Mouse (Mus musculus) layer of hippocampus, postnatal 25 days (tissue): ENCODE results near the gene Pdcd1. TPM values are rescaled to one million over a fixed set of nuclear protein-coding genes. Genes with fewer than 3 reads are reported as not detected.
"Not testable (repeated sequence)": the region's sequence is repeated elsewhere in the genome, so short reads cannot be mapped to it uniquely, and the experiment has no call there.

Source experiments
- DNase-seq, 2 experiments: peaks; one replicate each; pipeline ENCODE4 v3.0.0; 2022; ENCODE audit warnings: mixed read lengths in 2 of 2, low spot score in 1 of 2; ENCODE audit errors: extremely low spot score in 1 of 2
- total RNA-seq, 2 experiments: library from RNA; stranded (reverse); gene quantifications; 2 replicates each; pipeline ENCODE4 v1.2.3; 2021

Gene Pdcd1
- under 1 TPM; 0.17 to 0.31 TPM for total RNA-seq

DNA sequence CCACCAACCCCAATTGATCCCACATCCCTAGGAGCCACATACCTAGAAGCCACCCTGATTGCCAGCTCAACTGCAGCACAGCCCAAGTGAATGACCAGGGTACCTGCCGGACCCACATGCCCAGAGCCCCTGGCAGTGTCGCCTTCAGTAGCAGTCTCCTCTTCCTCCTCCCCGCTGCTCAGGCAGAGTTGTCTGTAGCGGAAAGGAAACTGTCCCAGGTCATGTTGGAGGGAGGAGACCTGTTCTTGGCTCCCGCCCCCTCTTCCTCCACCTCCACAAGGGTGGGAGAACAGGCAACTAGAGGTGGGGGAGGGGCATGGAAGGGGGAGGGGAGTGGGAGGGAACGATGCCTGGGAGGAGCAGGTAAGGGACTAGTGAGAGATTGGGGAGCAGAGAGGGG lies at the start of gene Pdcd1:
Pdcd1 (minus strand) TSS at position 181 of the 400 bp plus-strand sequence.
- DNase-seq, result no peak

DNA sequence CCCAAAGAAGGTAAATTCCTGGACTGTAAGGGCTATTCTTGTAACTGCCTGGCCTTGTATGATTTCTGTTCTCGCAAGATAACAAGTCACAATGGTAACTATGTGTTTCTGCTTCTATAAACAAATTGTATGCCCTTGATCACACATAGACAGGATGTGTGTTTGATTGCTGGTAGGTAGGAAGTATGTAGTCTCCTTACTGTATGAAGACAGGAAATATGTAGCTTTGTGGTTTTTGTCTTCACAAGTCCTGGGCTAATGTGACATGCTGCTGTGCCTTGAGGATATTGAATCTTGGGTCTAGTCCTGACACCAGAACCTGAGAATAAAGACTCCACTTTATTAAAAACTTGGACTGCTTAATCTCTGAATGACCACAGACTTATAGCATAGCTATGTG lies 39.4 kb upstream of the Pdcd1 start:
- no peak for DNase-seq

DNA sequence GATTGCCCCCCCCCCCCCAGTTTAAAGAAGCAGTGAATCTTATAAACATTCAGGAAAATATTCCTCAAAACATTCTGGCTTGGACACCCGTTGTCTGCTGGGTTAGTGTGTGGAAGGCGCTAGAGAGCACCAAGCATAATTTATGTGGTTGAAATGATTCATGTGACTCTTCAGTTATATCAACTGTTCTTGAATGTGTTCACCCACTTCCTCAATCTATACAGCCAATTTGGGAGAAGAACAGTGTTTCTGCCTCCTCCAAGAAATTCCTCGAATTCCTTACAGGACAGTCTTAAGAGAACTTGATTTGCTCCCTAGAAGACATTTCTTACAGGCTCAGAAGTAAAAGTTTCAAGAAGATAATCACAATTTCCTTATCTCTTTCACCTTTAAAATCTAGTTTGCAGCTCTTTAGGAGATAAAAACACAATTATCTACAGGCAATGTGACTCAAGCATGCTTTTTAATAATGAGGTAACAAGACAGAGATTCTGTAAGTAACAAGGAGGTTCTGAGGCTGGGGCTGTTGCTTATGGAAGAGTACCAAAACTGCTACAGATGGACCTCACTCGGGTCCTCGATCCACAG lies 34.1 kb upstream of the Pdcd1 start:
- DNase-seq, result no peak

DNA sequence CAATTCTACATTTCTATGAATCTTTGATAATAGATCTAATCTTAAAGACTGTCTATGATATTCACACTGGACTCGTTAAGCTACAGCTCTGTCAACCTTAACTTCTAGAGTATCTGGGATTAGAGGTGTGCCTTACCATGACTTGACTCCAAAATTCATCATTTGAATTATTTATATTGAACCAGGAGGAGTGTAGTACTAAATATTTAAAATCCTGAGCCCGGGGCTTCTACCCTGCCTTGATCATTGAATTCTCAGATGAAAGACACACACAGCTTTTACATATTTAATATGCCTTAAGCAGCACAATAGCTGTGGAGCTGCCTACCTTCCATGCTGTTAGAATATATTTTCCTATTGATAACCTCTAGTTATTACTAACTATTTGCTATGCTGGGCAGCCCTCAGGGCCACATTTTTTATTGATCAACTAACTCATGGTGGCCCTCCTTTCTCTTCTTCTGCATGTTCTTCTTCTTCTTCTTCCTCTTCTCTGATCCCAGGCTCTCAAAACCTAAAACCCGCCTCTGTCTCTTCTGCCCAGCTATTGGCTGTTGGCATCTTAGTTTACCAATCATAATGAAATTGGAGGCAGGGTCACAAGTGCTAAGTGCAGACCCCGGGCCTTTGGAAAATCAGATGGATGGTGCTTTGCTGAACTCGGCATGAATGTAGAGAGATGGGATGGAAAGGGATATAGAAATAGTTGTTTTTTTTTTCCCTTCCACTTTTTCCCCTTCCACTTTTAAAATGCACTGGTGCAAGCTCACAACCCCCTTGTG lies 33.2 kb upstream of the Pdcd1 start:
- DNase-seq, result no peak

DNA sequence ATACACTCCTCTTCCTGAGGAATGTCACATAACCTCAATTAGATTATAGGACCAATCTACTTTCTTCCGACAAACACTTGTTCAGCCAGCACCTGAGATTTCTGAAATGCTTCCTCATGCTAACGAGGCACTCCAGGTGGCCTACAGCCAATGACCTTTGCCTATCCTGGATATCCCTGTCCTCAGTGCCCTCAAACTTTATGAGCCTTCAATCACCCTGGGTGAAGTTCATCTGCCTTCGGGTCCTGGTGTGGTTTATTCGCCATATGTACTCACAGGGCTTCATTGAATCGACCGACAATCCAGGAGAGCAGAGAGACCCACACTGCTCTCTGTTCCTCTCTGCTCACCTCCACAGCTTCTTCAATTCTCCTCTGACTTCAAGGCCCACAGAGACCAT lies 29.4 kb upstream of the Pdcd1 start:
- DNase-seq, result no peak

DNA sequence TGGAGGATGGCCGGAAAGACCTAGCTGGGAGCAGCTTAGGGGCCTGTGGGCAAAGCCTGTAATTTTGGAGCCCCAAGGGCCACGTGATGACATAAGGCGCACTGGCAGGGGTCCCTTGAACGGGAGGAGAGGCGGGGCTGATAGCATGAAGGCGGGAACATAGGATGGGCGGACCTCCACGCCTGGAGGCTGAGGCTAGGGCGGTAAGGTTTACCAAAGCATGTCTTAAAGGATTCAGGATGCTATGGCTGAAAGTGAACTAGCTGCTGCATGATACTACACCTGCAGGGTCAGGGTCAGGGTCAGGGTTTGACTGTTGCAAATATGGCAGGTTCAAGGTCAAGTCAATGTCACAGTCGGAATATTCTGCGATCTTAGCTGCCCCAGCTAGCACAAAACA lies 28.8 kb upstream of the Pdcd1 start:
- no peak for DNase-seq

DNA sequence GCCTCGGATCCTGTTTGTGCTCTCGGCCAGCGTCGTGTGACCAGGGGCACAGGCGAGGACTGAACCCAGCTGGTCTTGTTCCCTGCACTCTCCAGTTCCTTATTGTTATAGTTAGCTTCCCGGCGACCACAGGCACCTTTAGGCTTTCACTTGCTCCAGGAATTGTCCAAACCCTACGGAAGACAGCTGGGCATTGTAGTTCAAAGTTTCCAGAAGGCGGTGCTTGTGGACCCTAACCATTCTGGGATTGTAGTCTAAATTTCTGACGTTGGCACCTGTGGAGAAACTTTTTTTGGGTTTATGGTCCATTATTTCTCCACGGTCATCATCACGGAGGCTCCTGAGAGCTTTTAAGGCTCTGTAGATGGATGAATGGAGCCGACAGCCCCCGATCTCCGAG lies 28.4 kb upstream of the Pdcd1 start:
- no peak for DNase-seq

DNA sequence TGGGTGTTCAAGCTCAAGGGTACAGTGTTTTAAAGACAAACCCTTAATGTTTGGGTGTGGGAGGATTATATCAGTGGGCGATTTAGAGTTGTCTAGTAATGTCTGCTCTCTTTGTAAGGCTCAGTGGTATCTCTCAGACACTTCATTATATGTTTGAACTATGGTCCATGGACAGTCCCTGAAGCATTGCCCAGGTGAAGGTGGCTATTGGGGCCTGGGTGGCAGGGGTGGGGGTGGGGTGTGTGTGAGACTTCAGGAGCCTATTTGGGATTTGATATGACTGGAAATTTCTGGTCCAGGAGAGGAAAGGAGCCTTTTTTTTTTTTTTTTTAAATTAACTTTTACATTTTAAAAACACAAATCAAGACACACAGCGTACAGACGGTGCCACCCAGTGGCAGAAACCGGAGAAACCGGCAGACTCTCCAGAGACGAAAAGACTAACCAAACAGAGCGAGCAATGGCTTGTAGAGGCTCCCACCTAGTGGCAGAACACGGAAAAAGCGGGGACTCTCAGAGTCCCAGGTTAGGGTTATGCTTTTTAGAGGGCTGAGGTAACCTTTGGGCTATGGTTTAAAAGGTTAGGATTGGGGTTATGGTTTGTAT lies 26.6 kb upstream of the Pdcd1 start:
- peak; percentile 79 to 95 for DNase-seq

DNA sequence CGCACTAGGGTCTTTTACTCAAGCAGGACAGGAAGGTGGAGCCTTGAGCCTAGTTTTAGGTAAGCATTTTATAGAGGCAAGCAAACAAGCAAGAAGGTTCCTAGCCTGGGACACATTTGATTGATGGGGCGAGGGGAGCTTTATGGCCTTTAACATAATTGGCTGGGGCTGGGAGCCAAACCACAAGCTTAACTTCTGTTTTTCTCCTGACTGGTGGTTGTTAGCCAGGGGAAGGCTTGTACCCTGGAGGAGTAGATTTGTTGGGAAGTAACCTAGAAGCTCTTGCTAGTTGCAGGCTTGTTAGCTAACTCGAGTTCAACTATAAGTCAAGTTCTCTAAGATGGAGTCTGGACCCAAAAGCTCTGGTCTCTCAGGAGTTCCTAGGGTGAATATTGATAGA lies 26.0 kb upstream of the Pdcd1 start:
- no peak for DNase-seq

DNA sequence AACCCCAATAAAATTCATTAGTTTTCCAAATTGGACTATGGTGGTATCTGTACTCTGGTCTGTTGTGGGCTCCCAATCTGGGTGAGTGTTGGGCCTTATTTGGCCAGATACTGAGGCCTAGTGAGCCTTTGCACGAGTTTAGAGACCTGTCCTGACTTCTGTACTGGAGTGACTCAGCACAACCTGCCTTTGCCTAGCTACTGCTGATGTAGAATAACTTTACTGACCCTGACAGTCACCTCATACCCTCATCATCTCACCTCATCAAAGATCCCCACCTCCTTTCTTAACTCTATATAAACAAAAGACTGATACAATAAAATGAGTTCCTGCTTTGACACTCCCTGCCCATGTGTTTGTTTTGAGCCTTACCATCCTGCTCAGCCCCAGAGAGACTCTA lies 24.3 kb upstream of the Pdcd1 start:
- no peak for DNase-seq

DNA sequence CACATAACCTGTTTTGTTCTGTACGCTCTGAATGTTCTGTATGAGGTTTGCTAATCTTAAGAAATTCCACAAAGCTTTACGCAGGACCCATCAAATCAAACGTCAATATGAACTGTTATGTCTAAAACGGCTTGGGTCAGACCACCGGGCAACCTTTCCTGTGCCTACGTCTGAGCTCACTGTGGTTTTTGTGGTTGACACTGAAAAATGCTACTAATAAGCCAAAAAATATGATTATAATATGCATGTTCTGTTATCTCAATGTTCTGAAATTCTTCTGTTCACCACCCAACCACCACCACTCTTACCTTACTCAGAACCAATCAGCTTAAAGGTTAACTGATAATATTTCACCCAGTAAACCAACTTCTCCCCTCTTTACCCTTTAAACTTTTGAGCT lies 22.4 kb upstream of the Pdcd1 start:
- DNase-seq, result no peak

DNA sequence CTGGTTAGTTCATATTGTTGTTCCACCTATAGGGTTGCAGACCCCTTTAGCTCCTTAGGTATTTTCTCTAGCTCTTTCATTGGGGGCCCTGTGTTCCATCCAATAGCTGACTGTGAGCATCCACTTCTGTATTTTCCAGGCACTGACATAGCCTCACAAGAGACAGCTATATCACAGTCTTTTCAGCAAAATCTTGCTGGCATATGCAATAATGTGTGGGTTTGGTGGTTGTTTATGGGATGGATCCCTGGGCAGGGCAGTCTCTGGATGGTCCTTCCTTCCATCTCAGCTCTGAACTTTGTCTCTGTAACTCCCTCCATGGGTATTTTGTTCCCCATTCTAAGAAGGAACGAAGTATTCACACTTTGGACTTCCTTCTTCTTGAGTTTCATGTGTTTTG lies 5.9 kb upstream of the Pdcd1 start:
- DNase-seq, result not testable (repeated sequence)

DNA sequence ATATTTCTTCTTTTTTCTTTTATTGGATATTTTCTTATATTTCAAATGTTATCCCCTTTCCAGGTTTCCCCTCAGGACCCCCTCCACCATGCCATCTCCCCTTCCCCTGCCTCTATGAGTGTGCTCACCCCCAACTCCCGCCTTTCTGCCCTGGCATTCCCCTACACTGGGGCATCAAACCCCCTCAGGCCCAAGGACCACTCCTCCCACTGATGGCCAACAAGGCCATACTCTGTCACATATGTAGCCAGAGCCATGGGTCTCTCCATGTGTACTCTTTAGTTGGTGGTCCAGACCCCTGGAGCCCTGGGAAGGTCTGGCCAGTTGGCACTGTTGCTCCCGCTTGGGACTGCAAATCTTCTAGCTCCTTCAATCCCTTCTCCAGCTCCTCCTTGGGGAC lies 5.0 kb upstream of the Pdcd1 start:
- DNase-seq, result no peak

DNA sequence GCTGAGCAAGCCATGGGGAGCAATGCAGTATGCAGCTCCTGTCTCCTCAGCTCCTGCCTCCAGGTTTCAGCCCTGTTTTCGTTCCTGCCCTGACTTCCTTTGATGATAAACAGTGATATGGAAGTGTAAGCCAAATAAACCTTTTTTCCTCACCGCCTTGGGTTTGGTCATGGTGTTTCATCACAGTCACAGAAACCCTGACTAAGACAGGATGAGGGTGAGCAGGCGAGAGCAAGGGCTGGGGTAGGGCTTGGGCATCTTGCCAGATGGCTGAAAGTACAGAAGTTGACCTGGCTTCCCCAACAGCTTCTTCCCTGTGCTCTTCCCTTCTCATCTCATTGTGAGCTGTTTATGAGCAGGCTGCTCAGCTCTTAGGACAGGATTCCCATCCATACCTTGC lies 3.6 kb upstream of the Pdcd1 start:
- DNase-seq, result no peak

DNA sequence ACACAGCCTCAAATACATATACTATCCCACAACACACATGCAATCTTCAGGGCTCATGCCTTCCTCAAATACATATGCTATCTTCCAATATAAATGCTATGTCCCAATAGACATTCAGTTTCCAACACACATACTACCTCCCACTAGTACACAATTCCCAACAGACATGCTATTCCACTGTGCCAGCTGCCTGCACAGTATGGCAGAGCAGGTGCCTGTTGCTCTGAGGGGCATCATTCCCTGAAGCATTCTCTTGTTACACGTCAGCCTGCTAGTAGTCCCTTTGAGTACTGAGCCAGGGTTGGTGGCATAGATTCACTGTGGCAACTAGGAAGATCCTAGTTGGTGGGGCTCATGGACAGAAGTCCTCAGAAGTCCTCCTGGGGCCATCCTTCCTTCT lies 2.1 kb upstream of the Pdcd1 start:
- no peak for DNase-seq

DNA sequence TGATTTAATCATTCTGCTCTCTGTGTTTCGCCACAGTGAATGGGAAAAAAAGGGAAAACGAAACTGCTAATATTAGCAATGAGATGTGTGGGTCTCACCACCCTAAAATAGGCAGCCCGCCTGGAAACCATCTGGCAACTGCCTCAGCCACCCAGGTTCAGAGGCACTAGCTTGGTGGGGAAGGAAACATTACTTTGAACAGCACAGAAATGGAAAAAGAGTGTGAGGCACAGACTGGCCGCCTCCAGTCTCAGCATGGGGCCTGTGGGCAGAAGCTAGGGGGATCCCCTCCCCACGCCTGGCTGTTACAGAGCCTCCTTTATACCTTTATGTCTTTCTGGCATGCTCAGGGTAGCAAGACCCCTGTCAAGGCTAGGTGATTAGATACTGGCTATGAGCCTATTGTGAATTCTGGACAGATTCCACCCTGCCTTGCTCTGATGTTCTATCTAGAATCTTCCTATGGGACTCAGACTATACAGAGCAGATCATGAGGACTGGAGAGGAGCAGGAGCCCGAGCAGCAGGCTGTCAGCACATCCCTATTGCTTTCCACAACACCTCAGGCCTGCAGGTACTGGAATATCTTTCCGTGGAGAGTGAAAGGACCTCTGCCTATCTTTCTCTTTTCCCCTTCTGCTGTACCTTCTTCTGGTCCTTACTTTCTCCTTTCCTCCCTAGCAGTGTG lies 1.3 kb upstream of the Pdcd1 start:
- DNase-seq, result peak; percentile 33 to 41

DNA sequence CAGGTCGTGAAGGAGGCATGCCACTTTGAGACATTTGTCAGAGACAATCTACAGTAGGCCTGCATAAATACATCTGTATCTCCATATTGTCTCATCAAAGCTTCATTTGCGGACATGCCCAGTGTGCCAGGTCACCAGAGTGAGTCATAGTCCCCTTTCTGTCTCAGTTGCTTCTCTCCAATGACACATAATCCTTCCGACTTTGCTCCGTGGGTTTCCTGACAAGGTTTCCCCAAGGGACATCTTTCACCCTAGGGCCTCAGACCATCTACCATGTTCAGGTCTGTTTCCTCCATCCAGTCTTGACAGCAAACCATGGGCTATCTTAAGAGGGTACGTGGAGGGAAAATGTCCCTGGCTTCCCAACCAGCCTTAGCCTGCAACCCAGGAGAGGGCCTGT lies 1.2 kb downstream of the Pdcd1 start:
- DNase-seq, result no peak

DNA sequence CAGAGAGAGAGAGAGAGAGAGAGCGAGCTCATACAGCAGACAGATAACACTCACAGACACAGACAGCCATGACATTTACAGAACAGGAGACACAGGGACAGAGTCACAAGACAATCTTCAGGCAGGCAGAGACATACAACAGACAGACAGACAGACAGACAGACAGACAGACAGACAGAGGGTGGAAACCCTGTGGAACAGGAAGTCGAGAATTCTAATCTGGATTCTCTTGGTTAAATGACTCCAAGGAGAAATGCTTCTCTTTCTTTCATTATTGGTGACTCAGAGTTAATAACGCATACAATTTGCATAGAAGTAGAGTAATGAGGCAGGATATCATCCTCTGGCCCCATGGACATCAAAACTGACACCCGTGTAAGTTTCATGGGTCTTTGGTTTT lies 5.8 kb downstream of the Pdcd1 start:
- DNase-seq, result no peak

DNA sequence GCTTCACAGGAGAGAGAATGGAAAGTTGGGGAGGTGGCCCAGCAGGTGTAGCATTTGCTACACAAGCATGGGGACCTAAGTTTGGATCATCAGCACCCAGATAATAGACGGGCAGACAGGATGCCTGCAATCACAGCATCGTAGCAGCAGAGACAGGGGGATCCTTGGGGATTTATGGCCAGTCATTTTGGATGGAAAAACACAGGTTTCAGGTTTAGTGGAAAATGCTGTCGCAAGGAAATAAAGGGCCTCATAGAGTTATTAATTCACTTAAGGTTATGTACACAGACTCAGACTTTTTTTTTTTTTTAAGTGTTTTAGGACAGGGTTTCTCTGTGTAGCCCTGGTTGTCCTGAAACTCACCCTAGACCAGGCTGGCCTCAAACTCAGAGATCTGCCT lies 6.8 kb downstream of the Pdcd1 start:
- no peak for DNase-seq

DNA sequence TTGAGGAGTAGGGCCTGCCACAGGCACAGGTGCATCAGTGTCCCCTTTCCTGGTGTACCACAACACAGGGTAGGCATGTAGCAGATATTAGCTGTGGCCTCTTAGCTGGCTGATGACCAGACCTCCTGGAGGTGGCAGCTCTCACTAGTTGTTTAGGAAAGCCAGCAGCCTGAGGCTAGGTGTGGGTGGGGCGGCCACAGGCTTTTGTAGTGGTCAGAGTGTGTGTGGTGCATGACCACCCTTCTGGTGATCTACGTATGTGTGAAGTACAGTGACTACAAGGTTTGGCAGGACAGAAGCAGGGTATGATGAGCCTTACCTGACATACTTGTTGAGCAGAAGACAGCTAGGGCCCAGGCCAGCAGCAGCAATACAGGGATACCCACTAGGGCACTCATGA lies 12.0 kb downstream of the Pdcd1 start:
- DNase-seq, result no peak

DNA sequence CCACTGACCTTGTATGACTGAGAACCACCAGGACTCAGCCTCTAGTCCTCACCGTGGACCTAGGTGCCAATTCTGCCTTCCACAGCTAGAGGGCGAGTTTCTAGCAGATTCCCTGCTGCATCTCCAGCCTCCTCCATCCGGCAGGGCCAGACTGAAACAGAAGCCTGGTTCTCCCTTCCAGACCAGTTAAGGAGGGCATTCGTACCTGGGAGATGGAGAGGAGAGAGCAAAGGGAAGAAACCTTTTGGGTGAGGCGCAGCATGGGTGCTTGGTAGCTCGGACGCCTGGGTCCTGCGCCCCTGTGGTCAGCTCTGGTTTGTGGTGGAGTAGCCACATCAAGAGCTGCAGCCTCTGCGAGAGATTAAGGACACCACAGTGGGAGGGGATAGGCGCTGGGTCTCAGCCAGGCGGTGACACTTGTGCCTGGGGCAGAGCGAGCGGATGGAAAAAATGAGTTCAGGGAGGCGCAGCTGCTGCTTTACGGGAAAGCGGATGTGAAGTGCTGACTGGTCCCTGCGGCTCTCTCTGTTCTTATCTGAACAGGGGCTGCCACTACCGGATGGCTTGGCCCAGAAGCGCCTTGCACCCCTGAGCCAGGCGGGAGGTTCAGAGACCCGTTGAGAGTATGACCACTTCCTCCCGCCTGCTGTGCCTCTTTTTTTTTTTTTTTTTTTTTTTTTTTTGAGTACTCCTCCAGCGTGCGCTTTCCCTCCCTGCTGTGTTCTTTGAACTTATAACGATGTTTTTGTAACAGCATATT lies 17.2 kb downstream of the Pdcd1 start:
- DNase-seq, result peak; percentile 64 to 77
